Mouse (Mus musculus): Measurements from ENCODE around the gene Gramd1b.
A peak's percentile ranks its signal among the peaks of the same experiment; 100 is the strongest.

Gene Gramd1b

DNA sequence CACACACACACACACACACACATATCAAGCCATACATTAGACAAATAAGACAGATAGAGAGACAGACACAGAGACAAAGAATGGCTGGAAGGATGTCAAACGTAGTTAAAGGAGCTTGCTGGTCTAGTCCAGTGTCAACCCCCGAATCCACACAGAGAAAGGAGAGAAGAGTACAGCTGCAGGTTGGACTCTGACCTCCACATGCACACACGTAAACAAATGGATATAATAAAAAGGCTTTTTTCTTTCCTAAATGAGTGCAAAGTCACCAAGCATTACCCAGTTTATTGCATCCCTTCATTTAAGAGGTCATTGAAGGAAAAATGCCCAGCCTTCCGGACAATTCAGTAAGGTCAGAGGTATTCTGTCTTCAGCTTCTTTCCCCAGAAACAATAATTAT is 161.0 kb downstream of the Gramd1b start:
- no peak for DNase-seq (ENCODE audit: low read depth, low spot score)

DNA sequence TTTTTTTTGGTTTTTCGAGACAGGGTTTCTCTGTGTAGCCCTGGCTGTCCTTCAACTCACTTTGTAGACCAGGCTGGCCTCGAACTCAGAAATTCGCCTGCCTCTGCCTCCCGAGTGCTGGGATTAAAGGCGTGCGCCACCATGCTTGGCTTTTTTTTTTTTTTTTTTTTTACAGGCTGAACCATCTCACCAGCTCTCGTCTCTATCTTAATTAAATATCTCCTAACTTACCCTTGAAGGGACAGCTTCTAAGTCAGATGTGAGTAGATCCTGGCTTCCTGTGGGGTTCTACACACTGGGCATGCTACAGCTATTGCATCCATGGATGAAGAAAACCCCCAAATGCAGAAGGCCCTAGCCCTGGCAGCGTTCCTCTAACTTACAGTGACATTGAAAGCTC is 164.4 kb downstream of the Gramd1b start:
- no peak for DNase-seq (ENCODE audit: low read depth, low spot score)

DNA sequence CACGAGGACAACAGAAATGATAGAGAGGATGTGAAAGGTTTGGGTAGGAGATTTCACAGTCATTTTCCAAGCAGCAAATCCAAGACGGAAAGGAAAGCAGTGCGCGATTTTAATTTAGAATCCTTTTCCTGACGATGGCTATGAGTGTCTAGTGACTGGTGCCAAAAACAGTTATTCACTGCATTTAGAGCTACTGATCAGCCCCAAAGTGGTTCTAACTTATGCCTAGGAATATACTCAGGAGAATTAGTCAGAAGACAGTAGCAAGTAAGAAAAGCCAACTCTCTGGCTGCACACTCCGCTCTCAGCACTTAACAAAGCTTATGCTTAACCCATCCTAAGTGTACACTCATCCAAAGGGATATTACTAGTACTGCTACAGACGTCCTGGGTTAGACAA is 166.9 kb downstream of the Gramd1b start:
- no peak for DNase-seq (ENCODE audit: low read depth, low spot score)

GRCm38 (mm10) chr9:40361970-40362369 is 169.2 kb downstream of the Gramd1b start:
- no peak for DNase-seq (ENCODE audit: low read depth, low spot score)

DNA sequence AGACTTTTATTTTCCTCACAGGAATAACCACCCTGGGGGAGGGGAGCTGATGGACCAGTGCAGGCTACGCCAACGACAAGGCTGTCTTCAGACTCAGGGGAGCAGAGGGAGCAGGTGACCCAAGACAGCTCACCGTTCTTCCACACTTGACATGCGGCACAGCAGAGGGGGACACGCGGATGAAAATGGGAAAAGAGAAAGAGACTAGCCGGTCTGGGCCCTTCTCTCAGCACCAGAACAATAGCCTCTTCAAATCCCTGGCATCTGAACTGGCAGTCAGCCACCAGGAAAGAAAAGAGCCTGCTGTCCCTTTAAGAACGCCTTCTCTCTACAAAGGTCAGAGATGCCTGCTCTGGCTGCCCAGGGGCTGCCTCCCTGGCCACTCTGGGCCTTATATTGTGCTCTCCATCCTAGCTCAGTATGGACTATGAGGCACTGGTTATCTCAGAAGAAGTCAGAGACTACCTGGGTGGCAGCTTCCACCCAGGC is 172.7 kb downstream of the Gramd1b start:
- DNase-seq (ENCODE audit: low read depth, low spot score), result no peak

DNA sequence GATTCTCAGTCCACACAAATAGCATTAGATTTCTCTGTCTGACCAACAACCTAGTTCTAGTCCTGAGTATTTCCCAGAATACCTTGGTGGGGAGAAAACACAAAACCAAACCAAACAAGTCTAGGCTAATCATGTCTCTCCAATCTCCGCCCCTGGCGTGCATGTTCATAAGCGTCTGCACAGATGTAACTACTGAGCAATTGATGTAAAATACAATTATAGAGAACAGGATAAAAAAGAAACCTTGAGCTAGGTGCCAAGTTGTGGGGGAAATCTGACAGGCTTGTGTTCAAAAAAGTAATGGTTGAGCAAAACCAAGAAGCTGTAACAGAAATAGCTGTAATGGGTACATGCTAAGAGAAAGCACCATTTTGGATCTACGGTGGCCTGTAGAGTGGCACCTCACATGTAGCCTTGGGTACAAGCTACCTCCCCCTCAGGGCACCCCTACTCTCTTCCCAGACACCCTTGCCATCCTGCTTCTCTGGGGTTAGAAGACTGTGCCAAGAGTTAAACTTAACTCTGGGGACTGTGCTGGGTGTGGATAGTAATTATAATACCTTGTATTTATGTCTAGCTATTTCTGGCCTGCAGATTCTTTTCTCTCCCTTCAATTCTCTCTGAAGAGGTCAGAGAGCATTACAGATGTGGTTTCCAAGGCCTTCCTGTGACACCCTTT is 174.3 kb downstream of the Gramd1b start:
- DNase-seq (ENCODE audit: low read depth, low spot score), result no peak

- no peak for DNase-seq (ENCODE audit: low read depth, low spot score)
Observed at GRCm38 (mm10) chr9:40356368-40356767, 174.8 kb downstream of the Gramd1b start.

DNA sequence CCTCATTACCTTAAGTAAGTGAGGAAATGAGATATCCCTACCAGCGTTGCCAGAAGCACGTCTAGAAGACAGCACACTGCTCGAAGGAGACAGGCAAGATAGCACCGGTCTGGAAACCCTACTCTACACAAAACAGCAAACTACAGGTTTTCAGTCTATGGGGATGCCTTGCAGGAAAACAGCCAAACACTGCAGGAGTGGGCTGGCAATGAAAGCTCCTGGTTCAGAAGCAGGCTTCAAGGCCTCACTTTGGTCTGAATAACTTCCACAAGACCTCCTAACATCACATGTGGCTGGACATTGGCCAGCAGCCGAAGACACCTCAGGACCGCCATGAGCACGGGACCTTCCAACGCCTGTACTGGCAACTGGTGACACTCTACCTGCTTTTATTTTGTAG is 175.8 kb downstream of the Gramd1b start:
- no peak for DNase-seq (ENCODE audit: low read depth, low spot score)

DNA sequence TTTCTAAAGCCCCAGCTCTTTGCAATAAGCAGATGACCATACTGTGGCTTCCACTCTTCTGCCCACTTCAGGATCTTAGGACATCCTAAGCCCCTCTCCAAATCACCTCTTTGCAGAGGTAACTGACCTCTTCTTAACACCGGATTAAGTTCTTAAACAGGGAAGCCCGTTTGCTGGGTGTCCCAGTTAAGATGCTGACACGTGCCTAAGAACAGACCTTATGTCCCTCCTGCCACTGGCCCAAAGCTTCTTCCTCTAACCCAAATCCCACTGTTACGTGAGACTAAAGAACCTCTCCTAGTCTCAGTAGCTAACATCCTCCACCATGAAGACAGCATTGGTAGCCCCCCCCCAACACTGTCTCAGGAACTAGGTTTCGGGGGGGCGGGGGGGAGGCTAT is 177.6 kb downstream of the Gramd1b start:
- no peak for DNase-seq (ENCODE audit: low read depth, low spot score)

DNA sequence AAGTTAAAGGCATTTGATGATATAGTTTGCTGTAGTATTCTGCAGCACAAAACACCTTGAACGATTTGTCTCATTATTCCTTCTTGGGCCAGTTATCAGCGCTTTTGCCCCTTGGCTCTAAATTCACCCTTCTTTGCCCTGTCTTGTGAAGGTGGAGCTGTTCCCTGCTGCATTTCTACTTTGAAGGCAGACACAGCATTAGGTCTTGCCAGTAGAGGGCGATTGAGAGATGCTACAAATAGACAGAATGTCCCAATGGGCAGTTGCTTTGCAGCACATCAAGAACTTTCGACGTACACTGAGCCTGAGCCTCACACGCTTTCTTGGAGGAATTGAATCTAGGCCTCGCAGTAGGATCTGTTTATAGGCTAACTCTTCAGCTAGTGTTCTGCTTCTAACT is 180.5 kb downstream of the Gramd1b start:
- peak; percentile 68 for DNase-seq (ENCODE audit: low read depth, low spot score)

DNA sequence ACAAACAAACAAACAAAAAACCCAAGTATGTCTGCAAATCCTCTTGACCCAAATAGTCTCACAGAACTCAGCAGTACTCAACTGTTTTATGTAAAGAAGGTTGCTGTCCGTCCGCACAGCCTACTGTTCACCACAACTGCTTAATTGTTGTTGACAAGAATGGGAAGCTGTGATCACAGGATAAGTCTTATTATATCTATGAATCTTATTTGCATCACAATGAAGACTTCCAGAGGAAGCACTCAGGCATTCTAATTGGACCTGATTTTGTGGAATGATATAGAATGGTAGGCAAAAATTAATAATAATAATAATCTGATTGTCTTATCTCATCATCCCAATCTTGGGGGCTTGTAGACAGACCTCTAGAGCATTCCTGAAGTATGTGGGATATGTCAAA is 181.1 kb downstream of the Gramd1b start:
- no peak for DNase-seq (ENCODE audit: low read depth, low spot score)

- DNase-seq (ENCODE audit: low read depth, low spot score), result no peak
Observed at GRCm38 (mm10) chr9:40349554-40349953, 181.6 kb downstream of the Gramd1b start.

- no peak for DNase-seq (ENCODE audit: low read depth, low spot score)
Observed at GRCm38 (mm10) chr9:40348714-40349233, 182.4 kb downstream of the Gramd1b start.

GRCm38 (mm10) chr9:40346232-40346984 is 184.8 kb downstream of the Gramd1b start:
- DNase-seq (ENCODE audit: low read depth, low spot score), result peak; percentile 50

GRCm38 (mm10) chr9:40345493-40346231 is 185.5 kb downstream of the Gramd1b start:
- no peak for DNase-seq (ENCODE audit: low read depth, low spot score)

DNA sequence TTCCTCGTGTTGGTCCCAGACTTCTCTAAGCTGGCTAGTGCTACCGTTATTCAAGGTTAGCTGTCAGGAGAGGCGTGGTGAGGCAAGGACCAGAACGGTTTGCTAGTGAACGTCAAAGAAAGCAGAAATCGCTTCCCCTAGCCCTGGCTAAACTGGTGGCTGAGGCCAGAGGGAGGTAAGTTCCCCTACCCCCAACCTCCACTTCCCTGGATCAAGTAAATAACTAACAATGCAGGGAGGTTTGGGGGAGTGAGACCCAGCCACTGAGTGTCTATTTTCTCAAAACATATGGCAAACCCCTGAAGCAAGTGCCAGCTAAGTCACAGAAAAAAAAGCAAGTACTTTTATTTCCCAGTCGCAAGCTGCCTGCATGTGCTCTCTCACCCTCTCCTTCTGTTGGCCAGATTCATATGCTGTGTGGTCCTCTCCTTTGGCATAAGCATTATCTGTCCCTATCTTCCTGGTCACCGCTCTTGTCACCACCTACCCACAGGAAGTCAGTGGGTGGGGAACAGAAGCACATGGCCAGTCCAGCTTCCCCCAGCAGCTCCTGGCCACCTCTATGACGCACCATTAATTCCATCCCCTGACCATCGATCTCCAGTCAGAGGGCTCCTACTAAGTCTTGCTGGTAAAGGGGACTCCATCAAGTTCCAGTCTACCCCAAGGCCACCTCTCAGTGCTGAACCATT is 186.2 kb downstream of the Gramd1b start:
- DNase-seq (ENCODE audit: low read depth, low spot score), result no peak

GRCm38 (mm10) chr9:40343828-40344227 is 187.4 kb downstream of the Gramd1b start:
- DNase-seq (ENCODE audit: low read depth, low spot score), result no peak

DNA sequence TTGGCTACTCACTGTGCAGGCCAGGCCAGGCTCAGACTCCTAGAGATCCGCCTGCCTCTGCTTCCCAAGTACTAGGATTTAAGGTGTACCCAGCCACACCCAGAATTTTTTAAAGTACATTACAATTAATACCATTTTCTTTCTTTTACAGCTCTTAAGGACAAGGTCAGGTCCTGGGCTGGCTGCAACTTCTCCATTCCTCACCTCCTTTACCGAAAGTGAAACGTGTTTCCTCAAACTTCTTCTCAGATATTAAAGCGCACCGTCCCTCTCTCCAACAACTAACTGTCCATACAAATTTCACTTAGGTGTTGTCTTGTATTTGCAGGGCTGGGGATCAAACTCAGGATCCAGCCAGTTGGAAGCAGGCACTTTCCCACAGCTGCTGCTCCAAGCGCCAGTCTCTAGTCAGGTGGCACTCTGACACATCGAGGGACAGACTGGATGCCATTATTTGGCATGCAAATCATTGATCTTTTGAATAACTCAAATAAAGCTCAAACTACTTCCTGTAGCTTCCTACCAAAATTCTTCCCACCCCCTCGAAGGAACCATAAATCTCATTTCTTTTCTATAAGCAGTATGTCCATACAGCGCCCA is 188.0 kb downstream of the Gramd1b start:
- no peak for DNase-seq (ENCODE audit: low read depth, low spot score)

GRCm38 (mm10) chr9:40342101-40342500 is 189.1 kb downstream of the Gramd1b start:
- DNase-seq (ENCODE audit: low read depth, low spot score), result no peak

GRCm38 (mm10) chr9:40339578-40339977 is 191.6 kb downstream of the Gramd1b start:
- DNase-seq (ENCODE audit: low read depth, low spot score), result no peak

- no peak for DNase-seq (ENCODE audit: low read depth, low spot score)
Observed at GRCm38 (mm10) chr9:40337131-40337820, 193.9 kb downstream of the Gramd1b start.
